Mouse (Mus musculus) cerebellum, postnatal 4 days (tissue): Measurements from ENCODE around the gene Calca.
"Not testable (repeated sequence)": the region's sequence is repeated elsewhere in the genome, so short reads cannot be mapped to it uniquely, and the experiment has no call there.

Experiments
- DNase-seq, 2 experiments: peaks; one replicate each; pipeline ENCODE4 v3.0.0; 2022; ENCODE audit warnings: low spot score in 2 of 2, mixed read lengths in 1 of 2

Calca gene

DNA sequence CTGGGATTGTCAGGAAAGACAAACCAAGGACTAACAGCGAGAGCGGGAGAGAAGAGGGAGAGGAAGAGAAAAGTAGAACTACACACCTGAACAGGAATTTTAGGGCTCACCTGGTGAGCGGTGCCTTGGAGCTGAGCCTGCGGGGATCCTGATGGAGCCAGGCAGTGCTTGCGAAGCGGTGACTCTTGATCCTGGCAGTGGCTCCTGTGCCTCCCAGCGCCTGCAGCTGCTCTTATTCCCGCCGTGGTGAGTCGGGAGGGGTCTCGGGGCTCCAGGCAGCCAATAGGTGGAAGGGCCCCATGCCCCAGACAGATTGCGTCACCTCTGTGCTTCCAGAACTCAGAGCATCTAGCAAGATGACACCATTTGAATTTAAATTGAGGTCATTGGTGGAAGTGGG is at the start of gene Calca:
Gene Calca, minus strand, starts transcription at position 256 of the 400 bp plus-strand sequence.
- DNase-seq: peak in 1 of 2 experiments; percentile 10

DNA sequence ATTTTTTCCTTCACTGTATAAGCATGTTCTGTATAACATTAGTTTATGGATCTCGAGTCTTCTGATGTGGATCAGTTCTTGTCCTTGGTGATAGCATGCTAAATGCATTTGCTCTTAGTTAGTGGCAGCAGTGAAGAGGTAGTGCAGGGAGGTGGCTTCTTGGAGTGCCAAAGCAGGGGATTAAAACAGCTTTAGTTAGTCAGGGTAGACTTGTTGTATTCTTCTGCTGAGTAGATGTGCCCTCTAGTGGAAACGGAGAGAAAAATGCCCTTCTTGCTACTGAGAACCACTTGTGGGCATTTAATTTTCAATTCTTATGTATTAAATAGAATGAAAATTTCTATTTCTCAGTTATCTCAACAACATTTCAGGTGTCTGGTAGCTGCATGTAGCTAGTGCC is 36.5 kb upstream of the Calca start:
- no peak for DNase-seq

- no peak for DNase-seq
Observed at GRCm38 (mm10) chr7:114671405-114671804, 35.2 kb upstream of the Calca start.

DNA sequence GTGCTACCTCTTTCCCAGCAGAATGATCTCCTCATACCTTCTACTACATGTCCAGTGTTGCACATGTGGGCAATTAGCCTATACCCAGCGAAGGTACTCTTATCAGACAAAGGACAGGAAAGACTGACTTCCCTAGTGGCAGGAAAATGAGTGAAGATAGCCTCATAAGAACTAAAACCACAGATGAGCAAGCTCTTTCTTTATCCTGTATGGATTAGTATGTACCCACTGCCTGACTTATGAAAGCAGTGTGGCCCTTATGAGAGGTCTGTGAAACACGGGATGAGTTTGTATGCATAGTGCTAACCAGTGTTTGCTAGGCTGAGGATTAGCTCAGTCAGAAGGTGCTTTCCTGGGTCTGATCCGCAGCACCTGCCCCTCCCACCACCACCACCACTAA is 13.6 kb upstream of the Calca start:
- no peak for DNase-seq

- DNase-seq: no peak
Observed at GRCm38 (mm10) chr7:114648791-114649190, 12.6 kb upstream of the Calca start.

- peak; percentile 27 to 44 for DNase-seq
Observed at GRCm38 (mm10) chr7:114635569-114636101, 522 bp downstream of the Calca start.

GRCm38 (mm10) chr7:114634386-114634785 is 1.8 kb downstream of the Calca start:
- DNase-seq: no peak

- no peak for DNase-seq
Observed at GRCm38 (mm10) chr7:114625966-114626365, 10.2 kb downstream of the Calca start.

DNA sequence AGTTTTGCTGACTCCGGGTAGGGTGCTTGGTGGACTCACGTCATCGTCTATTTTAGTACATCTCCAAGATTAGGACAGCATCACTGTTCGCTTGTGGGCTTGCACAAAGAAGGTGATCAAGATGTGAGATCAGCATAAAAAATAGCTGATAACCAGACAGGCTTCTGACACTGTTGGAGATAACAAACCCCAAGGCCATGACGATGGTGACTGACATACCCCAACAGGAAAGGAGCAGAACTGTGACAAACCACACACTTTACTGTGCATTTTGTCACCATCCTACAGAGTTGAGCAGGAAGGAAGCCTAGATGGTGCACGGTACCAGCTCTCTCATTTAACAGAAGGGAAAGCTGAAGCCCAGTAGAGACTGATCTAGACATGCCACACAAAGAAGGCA is 19.4 kb downstream of the Calca start:
- DNase-seq: no peak

- not testable (repeated sequence) for DNase-seq
Observed at GRCm38 (mm10) chr7:114594391-114594790, 41.8 kb downstream of the Calca start.

DNA sequence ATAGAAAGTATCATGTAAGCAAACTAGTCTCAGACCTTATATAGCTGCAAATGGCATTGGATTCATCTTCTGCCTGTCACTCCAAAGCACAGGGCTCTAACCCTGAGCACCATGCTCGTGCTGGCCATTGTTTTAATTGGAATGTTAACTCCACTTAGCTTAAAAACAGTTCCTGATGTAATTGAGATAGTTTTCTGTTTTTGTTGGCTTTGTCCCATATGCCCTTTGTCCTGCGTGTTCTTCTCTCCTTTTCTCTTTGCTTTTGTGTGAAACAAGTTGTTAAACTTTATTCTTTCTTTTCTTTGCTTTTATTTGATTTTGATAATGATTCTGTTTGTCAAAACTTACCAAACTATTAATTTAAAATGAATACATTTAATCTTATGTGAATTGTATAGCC is 53.7 kb downstream of the Calca start:
- DNase-seq: no peak
